Mouse (Mus musculus): ENCODE results near the gene Olfr113. TPM values are rescaled to one million over a fixed set of nuclear protein-coding genes. Genes with fewer than 3 reads are reported as not detected.

Gene Olfr113
- not detected for polyA plus RNA-seq (2017; shearing (Covaris generic))

GRCm38 (mm10) chr17:37577563-37577962 lies at the start of gene Olfr113:
Gene Olfr113 (minus strand): TSS chr17:37577663.

GRCm38 (mm10) chr17:37627009-37627408 lies 49.5 kb upstream of the Olfr113 start, which contains the start of the genes Olfr115 and Olfr116:
Gene Olfr115 (minus strand): TSS chr17:37627109.
Gene Olfr116 (minus strand): TSS chr17:37627199.

GRCm38 (mm10) chr17:37592643-37593042 lies 15.2 kb upstream of the Olfr113 start, which contains the start of gene Olfr114:
Gene Olfr114 (minus strand): TSS chr17:37592743.

GRCm38 (mm10) chr17:37569351-37569750 lies 8.1 kb downstream of the Olfr113 start, which contains the start of gene Olfr112:
Gene Olfr112 (minus strand): TSS chr17:37569451.

Other genes with a start within 250 kb of the Olfr113 start
- not detected for gene Olfr103, start 238.0 kb downstream of the Olfr113 start, polyA plus RNA-seq (2017; shearing (Covaris generic))
- not detected for gene Olfr104-ps, start 218.1 kb downstream of the Olfr113 start, polyA plus RNA-seq (2017; shearing (Covaris generic))
- not detected for gene Olfr105-ps, start 198.6 kb downstream of the Olfr113 start, polyA plus RNA-seq (2017; shearing (Covaris generic))
- not detected for gene Olfr106-ps, start 187.3 kb downstream of the Olfr113 start, polyA plus RNA-seq (2017; shearing (Covaris generic))
- gene Olfr107, start 178.4 kb downstream of the Olfr113 start, polyA plus RNA-seq (2017; shearing (Covaris generic)): 0.05 TPM
- not detected for gene Olfr108, start 132.2 kb downstream of the Olfr113 start, polyA plus RNA-seq (2017; shearing (Covaris generic))
- gene Olfr109, start 118.7 kb downstream of the Olfr113 start, polyA plus RNA-seq (2017; shearing (Covaris generic)): 0.11 TPM
- gene H2-M2, start 94.1 kb downstream of the Olfr113 start, polyA plus RNA-seq (2017; shearing (Covaris generic)): 0.36 TPM
- not detected for gene Olfr110, start 85.2 kb downstream of the Olfr113 start, polyA plus RNA-seq (2017; shearing (Covaris generic))
- not detected for gene Olfr111, start 69.6 kb downstream of the Olfr113 start, polyA plus RNA-seq (2017; shearing (Covaris generic))
- not detected for gene Olfr112, start 8.2 kb downstream of the Olfr113 start, polyA plus RNA-seq (2017; shearing (Covaris generic))
- gene Olfr114, start 15.1 kb upstream of the Olfr113 start, polyA plus RNA-seq (2017; shearing (Covaris generic)): not detected
- not detected for gene Olfr115, start 49.4 kb upstream of the Olfr113 start, polyA plus RNA-seq (2017; shearing (Covaris generic))
- gene Olfr116, start 49.5 kb upstream of the Olfr113 start, polyA plus RNA-seq (2017; shearing (Covaris generic)): not detected
- 0.07 TPM for gene Olfr117, start 86.1 kb upstream of the Olfr113 start, polyA plus RNA-seq (2017; shearing (Covaris generic))
- 0.10 TPM for gene Olfr118, start 89.3 kb upstream of the Olfr113 start, polyA plus RNA-seq (2017; shearing (Covaris generic))
- not detected for gene Olfr119, start 118.9 kb upstream of the Olfr113 start, polyA plus RNA-seq (2017; shearing (Covaris generic))
- not detected for gene Olfr120, start 144.1 kb upstream of the Olfr113 start, polyA plus RNA-seq (2017; shearing (Covaris generic))
- gene Olfr121, start 171.2 kb upstream of the Olfr113 start, polyA plus RNA-seq (2017; shearing (Covaris generic)): not detected
- gene Olfr122, start 190.9 kb upstream of the Olfr113 start, polyA plus RNA-seq (2017; shearing (Covaris generic)): not detected
- gene Olfr123, start 215.9 kb upstream of the Olfr113 start, polyA plus RNA-seq (2017; shearing (Covaris generic)): not detected
- gene Olfr124, start 222.2 kb upstream of the Olfr113 start, polyA plus RNA-seq (2017; shearing (Covaris generic)): not detected

Data from CD4-positive, CD25-positive, alpha-beta regulatory T cell (primary cell).